Mouse (Mus musculus): ENCODE data around the gene Tyro3.

Tyro3 gene

DNA sequence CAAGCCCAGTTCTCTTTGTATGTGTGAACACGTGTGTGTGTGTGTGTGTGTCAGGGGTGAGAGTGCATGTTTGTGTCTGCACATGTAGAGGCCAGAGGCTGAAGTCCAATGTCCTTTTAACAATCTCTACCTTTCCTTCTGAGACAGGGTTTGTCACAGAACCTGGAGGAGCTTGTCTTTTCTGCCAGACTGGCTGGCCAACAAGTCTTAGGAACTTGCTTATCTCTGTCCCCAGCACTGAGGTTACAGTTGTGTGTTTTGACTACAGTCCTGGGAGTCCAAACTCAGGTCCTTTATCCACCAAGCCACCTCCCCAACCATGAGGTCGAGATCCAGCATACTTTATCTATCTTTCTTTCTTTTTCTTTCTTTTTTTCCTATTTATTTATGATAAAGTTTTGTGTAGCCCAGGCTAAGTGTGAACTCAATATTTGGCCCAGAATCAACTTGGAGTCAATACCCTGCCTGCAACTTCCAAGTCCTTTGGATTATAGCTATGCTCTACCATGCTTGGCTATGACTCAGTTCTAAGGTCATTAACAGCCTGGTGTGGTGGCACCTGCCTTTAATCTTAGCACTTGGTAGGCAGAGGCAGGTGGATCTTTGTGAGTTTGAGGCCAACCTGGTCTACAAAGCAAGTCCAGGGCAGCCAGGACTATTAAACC is 48.5 kb downstream of the Tyro3 start:
- ATAC-seq (ENCODE audit: insufficient number of reproducible peaks, low FRiP score, low TSS enrichment): no peak

DNA sequence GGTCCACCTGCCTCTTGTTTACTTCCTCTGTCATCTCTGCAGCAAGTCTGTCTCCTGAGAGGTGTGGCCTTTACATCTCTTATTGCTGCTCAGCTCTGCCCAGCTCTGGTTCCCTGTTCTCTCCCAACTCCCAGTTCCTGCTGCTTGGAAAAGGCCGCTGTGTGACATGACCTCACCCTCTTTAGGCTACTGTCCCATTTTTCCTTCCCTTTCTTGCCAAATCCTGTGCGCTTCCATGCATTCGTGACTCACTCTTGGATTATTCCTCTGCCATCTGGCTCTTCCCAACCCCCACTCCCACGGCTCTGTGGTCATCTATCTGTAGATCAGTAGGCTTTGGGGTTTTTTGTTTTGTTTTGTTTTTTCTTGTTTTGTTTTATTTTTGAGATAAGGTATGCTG is 49.4 kb downstream of the Tyro3 start:
- peak; percentile 98 for ATAC-seq (ENCODE audit: insufficient number of reproducible peaks, low FRiP score, low TSS enrichment)

DNA sequence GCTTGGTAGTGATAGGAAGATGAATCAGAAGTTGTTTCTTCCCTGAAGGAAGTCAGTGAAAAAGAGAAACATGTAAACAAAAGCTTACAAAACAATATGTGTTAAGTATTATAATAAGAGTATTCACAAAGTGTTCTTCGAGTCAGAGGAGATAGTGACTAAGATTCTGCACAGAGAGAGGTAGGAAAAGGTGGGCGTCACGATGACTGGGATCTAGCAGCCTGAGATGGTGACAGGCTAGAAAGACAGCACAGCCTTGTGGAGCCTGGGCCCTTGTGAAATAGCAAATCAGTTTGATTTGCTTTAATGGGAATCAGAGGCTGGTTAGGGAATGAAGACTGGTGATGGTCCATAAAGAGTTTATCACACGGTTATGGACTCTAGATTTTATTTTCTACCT is 56.3 kb downstream of the Tyro3 start:
- ATAC-seq (ENCODE audit: insufficient number of reproducible peaks, low FRiP score, low TSS enrichment): no peak

DNA sequence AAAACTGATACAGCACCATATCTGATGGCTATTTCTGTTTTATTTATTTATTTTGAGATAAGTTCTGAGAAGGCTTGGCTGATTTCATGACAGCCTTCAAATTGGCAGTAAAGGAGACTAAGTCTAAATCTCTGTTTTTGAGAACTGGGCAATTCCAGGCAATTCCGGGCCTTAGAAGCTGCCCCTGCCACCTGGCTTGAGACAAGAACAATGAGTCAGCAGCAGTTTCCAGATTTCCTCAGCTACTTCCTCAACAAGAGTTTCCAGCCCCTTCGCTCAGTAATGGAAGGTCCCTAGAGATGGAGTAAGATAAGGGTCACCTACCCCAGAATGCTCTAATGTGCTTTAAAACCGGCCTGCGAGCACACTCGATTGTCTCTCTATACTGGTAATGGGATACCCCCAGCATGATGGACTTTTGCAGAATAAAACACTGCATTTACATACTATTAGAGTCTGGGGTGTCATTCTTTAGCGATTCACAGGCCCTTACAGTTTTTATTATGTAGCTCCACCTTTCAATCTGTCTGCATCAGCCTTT is 57.8 kb downstream of the Tyro3 start:
- ATAC-seq (ENCODE audit: insufficient number of reproducible peaks, low FRiP score, low TSS enrichment): no peak

DNA sequence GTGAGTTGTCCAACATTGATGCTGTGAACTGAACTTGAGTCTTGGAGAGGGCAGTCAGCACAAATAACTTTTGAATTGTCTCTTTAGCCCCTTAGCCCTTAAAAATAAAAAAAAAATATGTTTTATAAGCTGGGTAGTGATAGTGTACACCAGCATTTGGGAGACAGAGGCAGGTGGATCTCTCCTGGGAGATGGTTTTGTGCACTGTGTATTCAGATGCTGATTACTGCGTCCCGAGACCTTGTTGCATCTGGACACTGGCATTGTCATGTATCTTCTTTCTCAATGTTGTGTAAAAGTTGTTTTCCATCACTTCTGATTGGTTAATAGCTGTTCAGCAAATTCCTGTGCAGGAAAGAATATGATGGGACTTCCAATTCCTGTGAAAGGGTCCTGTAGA is 59.8 kb downstream of the Tyro3 start:
- ATAC-seq (ENCODE audit: insufficient number of reproducible peaks, low FRiP score, low TSS enrichment): no peak

DNA sequence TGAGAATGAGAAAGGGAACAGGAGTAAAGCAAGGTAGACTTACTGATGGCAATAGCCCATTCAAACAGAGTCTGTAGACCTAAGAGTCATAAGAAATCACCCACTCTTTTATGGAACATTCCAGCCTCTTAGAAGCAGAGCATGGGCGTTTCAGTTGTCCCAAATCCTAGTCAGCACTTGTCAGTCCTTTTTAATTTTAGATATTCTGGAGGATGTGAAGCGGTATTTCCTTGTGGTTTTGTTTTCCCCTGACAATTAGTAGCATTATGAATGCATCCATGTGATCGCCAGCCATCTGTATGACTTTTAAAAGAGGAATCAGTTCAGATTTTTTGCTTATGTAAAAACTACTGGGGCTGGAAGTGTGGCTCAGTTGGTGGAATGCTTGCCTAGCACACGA is 67.0 kb downstream of the Tyro3 start:
- ATAC-seq (ENCODE audit: insufficient number of reproducible peaks, low FRiP score, low TSS enrichment): no peak
